Mouse (Mus musculus) neural tube, embryonic 15.5 days (tissue): ENCODE data around the gene Rfng. TPM values are rescaled to one million over a fixed set of nuclear protein-coding genes. Genes with fewer than 3 reads are reported as not detected.
"Not testable (repeated sequence)": the region's sequence is repeated elsewhere in the genome, so short reads cannot be mapped to it uniquely, and the experiment has no call there.

ENCODE experiments used
- ATAC-seq: fragments of 200-750 bp; cut with Nextera tagmentation; 2 replicates; pipeline ENCODE4 v1.8.0; 2017; ENCODE audit warnings: mild to moderate bottlenecking, moderate TSS enrichment, moderate library complexity; ENCODE audit not compliant: low FRiP score
- H3K27ac ChIP-seq: fragments of 300-500 bp; sonication (generic); replicated peaks from 2 replicates; pipeline ENCODE4 v1.5.1; 2015; ENCODE audit warnings: mild to moderate bottlenecking, inconsistent platforms
- H3K27me3 ChIP-seq: fragments of 300-500 bp; sonication (generic); replicated peaks from 2 replicates; pipeline ENCODE4 v1.6.1; 2015; ENCODE audit warnings: inconsistent platforms
- H3K36me3 ChIP-seq: fragments of 300-500 bp; sonication (generic); 2 replicates; pipeline ENCODE4 v1.6.1; 2015; ENCODE audit warnings: inconsistent platforms
- H3K4me1 ChIP-seq: fragments of 300-500 bp; sonication (generic); 2 replicates; pipeline ENCODE4 v1.6.1; 2015; ENCODE audit warnings: inconsistent platforms
- H3K4me2 ChIP-seq: fragments of 300-500 bp; sonication (generic); 2 replicates; pipeline ENCODE4 v1.6.1; 2015; ENCODE audit warnings: inconsistent platforms, mild to moderate bottlenecking, moderate library complexity
- H3K4me3 ChIP-seq: fragments of 300-500 bp; sonication (generic); replicated peaks from 2 replicates; pipeline ENCODE4 v1.5.1; 2015; ENCODE audit warnings: mild to moderate bottlenecking, inconsistent platforms
- H3K9ac ChIP-seq: fragments of 300-500 bp; sonication (generic); replicated peaks from 2 replicates; pipeline ENCODE4 v1.6.1; 2015; ENCODE audit warnings: mild to moderate bottlenecking, inconsistent platforms
- H3K9me3 ChIP-seq: fragments of 300-500 bp; sonication (generic); replicated peaks from 2 replicates; pipeline ENCODE4 v1.6.1; 2016; ENCODE audit warnings: inconsistent platforms
- WGBS: fragments of 180-500 bp; shearing (Covaris S2); methylation state at CpG from one replicate; pipeline ENCODE4 v1.1.7; 2015; ENCODE audit warnings: mixed read lengths; 5-methylcytosine and 5-hydroxymethylcytosine counted together
- polyA plus RNA-seq: library from polyadenylated mRNA; unstranded; fragments of >200 nt; fragmentation: Nextera tagmentation; extraction: Ambion mirVana; gene quantifications from 2 replicates; pipeline ENCODE4 v1.2.1, GENCODE M21; 2015

Rfng gene
- polyA plus RNA-seq = 123 and 136 TPM in 2 replicates

DNA sequence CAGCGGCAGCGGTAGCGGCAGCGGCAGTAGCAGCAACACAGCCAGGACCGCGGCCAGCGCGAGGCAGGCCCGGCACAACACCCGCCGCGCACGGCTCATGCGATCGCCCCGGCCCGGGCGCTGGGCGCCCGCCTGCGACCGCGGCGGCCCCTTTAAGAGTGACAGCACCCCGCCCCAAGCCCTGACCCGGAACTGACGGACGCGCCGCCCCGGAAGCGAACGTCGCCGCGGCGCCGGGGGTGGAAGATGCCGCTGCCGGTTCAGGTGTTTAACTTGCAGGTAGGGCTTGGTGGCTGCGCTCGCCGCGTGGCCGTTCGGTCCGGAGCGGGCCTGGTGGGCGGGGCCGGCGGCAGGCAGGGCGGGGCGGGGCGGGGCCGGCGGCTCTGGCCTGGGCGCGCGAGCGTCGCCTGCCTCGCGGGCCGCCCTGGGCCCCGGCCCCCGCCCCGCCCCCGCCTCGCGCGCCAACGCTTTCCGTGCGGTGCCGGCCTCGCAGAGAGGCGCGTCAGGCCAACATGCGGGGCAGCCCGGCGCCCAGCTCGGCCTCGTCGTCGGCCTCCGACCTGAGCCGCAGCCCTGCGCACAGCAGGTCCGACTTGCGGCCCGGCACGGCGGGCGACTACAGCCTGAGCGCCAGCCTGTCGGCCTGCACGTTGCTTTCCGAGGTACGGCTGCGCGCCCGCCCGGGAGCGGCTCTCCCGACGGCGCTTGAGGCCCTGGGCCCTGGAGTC lies at the start of gene Rfng, which contains the start of gene Gps1:
Gene Rfng, minus strand, starts transcription at position 144 of the 728 bp plus-strand sequence.
Gene Gps1, plus strand, starts transcription at position 209 of the 728 bp plus-strand sequence.
- peak; percentile 88 for ATAC-seq
- Histone ChIP-seq H3K4me3 (peak within 1 kb of the TSS; percentile 97), H3K27me3 (no peaks in the 10 kb centered on the region), H3K9ac (peak within 1 kb of the TSS; percentile 98), H3K27ac (peak within 1 kb of the TSS; percentile 87), H3K9me3 (no peaks in the 10 kb centered on the region), H3K4me1 (peaks cover 29% of the 10 kb centered on the region), H3K4me2 (peak within 1 kb of the TSS; percentile 98), H3K36me3 (peaks cover 57% of the 10 kb centered on the region)
- WGBS = under 1% methylated on average over 81 of the region's 107 CpGs

DNA sequence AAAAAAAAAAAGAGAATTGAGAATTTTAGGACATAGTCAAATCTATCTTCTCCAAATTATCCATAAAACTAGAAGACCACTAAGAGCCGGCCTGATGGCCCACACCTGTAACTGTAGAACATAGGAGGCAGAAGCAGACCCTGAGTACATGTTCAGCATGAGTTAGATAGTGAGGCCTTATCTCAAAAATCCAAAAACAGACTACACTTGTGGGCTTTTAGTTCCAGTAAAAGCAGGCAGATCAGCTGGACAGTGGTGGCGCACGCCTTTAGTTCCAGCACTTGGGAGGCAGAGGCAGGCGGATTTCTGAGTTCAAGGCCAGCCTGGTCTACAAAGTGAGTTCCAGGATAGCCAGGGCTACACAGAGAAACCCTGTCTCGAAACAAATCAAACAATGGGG lies 49.0 kb upstream of the Rfng start:
- not testable (repeated sequence) for H3K27me3 ChIP-seq, H3K4me3 ChIP-seq, H3K9ac ChIP-seq, H3K36me3 ChIP-seq, ATAC-seq, H3K4me2 ChIP-seq, H3K9me3 ChIP-seq
- peaks cover 11% of the 10 kb centered on the region for H3K4me1 ChIP-seq
- peak overlapping the region; percentile 69; the same call in 1 of the 2 replicates for H3K27ac ChIP-seq
- WGBS = 88% methylated on average over 5 of the region's 5 CpGs

DNA sequence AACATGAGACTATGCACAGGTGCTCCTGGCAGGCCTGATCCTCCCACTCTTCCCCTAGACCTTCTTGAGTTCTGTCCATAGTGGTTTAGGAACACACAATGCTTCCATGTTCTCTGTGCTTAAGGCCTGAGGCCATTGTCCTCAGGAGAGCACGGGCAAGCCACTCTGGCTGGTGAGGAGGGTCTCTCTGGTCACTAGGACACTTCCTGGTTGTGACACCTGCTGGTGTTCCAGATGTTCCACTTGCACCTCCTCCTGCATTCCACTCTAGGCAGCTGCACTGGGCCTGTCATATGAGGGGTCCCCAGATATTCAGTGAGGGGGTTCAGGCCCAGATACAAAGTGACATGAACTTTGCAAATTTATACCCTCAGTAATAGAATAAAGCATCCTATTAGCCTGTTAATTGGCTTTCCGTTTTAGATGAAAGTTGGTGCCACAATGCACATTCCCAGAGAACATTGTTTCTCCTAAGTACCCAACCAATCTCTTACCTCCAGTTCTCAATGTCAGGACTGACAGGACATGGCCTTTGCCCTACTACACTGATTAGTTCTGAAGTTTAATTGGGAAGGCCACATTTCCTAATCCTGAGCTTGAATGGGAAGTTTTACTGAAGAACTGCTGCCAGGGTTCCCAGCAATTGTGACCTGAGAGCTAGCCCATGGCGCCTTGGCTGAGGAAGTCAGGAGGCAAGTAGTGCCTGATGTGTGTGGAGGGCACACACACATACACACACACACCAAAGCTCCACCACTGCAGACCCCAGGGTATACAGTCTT lies 47.8 kb upstream of the Rfng start:
- H3K4me2 ChIP-seq = no peak overlapping the region
- no peaks in the 10 kb centered on the region for H3K9me3 ChIP-seq
- no peak overlapping the region for H3K9ac ChIP-seq
- no peak overlapping the region for H3K27ac ChIP-seq
- no peaks in the 10 kb centered on the region for H3K27me3 ChIP-seq
- H3K4me1 ChIP-seq = peaks cover 11% of the 10 kb centered on the region
- H3K36me3 ChIP-seq = no peaks in the 10 kb centered on the region
- H3K4me3 ChIP-seq = no peak overlapping the region
- WGBS = 94% methylated on average over 3 of the region's 3 CpGs
- no peak for ATAC-seq

DNA sequence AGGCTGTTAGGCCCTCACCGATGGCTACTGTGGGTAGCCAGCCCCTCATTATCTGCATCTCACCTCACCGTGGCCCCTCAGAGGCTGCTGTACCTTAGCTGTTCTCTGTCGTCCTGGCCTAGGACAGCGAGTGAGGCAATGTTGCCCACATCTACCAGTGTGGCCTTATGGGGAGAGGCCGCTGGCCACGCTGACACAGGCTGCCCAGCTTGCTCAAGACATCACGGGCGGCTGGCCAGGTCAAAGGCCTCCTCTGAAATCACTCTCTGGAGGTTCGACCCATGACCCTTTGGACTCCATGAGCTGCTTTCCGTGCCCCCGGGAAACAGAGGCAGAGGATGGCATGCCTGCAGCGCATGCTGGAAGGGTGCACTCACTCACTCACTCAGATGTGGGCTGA lies 46.7 kb upstream of the Rfng start:
- no peak for ATAC-seq
- Histone ChIP-seq H3K27me3 (no peaks in the 10 kb centered on the region), H3K4me2 (no peak overlapping the region), H3K4me1 (peaks cover 18% of the 10 kb centered on the region), H3K9me3 (no peaks in the 10 kb centered on the region), H3K9ac (no peak overlapping the region), H3K36me3 (no peaks in the 10 kb centered on the region; the same call in 1 of the 2 replicates), H3K4me3 (no peak overlapping the region), H3K27ac (no peak overlapping the region)
- 87% methylated on average over 12 of the region's 12 CpGs for whole genome bisulfite sequencing

DNA sequence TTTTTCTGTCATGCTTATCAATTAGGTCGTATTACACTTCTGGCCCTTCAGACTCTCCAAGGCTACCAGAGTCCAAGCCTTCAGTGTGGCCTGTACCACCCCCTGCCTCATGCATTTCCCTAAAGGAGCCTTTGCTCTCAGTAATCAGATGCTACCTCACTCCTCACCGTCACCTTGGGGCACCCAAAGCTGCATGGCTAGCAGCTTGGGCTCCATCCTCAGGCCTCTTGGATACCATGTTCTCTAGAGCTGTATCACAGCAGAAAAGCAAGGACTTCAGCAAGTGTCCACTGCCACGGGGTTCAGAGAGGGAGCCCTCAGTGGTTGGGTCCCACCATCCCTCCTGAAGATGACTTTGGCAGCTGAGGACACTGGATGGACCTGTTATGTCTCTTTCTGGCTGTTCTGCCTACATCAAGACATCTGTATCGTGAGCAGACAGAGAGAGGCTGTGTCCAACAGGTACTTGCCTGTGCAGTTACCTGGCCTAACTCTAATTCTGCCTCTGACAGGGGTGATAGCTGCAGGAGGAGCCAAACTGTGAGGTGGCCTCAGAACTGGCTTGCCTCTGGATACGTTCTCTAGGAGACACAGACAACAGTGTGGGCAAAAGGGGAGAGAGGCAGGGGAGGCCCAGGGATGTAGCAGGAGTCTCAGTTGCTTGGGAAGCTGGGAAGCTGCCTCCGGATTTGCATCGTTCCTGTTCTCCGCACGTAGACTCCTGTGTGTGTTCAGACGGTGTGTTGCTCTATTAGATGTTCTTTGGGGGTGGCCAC lies 45.9 kb upstream of the Rfng start:
- H3K36me3 ChIP-seq = no peaks in the 10 kb centered on the region; the same call in 1 of the 2 replicates
- 89% methylated on average over 10 of the region's 10 CpGs for WGBS
- no peak for ATAC-seq

DNA sequence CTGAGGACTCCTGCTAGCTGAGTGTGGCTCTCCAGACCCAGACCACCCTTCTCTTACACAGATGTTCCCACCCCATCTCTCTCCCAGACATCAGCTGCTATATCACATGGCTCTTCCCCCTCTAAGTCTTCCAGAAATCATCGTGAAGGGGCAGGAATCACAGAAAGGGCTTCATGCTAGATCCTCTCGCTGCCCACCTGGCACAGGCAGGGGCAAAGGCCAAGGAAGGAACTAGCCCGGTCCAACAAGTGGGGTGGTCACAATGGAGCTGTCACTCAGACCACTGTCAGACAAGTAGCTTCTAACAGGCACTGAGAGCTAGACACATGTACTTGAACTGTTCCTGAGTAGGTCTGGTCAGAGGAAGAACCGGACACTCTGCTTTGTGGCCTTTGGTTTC lies 44.4 kb upstream of the Rfng start:
- 82% methylated on average over 4 of the region's 4 CpGs for WGBS
- Histone ChIP-seq H3K36me3 (no peaks in the 10 kb centered on the region; the same call in 1 of the 2 replicates), H3K9me3 (no peaks in the 10 kb centered on the region), H3K9ac (no peak overlapping the region), H3K4me3 (no peak overlapping the region), H3K4me1 (peaks cover 15% of the 10 kb centered on the region), H3K27me3 (no peaks in the 10 kb centered on the region), H3K4me2 (no peak overlapping the region), H3K27ac (no peak overlapping the region)
- ATAC-seq = no peak

More for the DNA sequence above, 45.9 kb upstream of the Rfng start:
- Histone ChIP-seq H3K4me3 (no peak overlapping the region), H3K27ac (no peak overlapping the region), H3K27me3 (no peaks in the 10 kb centered on the region), H3K4me2 (no peak overlapping the region), H3K4me1 (peaks cover 25% of the 10 kb centered on the region), H3K9ac (no peak overlapping the region), H3K9me3 (no peaks in the 10 kb centered on the region)

DNA sequence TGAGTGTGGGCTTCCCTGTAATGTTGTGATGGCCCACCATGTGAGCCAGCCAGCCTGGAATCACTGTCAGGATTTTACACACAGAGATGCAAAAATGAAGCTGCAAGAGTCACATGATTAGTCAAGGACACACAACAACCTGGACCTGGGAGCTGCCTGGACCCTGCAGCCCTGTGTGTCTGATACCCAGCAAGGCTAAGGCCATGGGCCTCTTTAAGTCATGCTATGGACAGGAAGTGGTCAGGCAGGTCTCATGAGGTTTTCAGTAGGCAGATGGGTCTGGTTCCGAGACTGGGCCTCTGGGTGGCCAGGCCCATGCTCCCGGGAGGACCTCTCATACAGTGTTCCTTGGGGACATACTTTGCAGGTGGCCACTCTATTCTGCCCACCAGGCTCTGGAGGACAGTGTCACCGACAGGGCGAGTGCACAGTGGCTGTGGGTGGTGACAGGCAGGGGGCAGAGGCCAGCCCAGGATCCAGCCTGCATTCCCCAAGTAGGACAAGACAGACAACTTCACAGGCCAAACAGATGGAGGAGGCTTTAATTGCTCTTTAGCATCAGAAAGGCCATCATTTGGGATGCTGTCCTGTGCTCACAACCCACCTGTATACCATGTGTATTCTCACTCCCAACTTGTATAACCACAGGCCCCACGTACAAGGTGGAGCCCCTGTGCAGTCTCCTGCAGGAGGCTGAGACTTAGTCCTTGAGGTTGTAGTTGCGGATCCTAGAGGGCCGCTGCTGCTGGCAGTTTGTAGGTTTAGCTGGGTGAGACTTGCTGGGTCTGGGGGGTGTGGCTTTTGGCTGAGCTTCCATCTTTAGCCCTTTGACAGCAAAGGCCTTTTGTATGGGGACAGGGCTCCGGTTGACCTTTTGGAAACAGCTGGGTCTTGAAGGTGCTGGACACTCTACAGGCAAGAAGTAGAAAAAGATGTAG lies 42.3 kb upstream of the Rfng start:
- Histone ChIP-seq H3K27ac (peak overlapping the region; percentile 100), H3K4me1 (peaks cover 33% of the 10 kb centered on the region), H3K27me3 (no peaks in the 10 kb centered on the region), H3K4me2 (no peak overlapping the region), H3K9me3 (no peaks in the 10 kb centered on the region), H3K4me3 (no peak overlapping the region), H3K36me3 (peaks cover 1% of the 10 kb centered on the region), H3K9ac (peak overlapping the region; percentile 24; the same call in 1 of the 2 replicates)
- ATAC-seq = no peak
- 83% methylated on average over 8 of the region's 8 CpGs for WGBS

DNA sequence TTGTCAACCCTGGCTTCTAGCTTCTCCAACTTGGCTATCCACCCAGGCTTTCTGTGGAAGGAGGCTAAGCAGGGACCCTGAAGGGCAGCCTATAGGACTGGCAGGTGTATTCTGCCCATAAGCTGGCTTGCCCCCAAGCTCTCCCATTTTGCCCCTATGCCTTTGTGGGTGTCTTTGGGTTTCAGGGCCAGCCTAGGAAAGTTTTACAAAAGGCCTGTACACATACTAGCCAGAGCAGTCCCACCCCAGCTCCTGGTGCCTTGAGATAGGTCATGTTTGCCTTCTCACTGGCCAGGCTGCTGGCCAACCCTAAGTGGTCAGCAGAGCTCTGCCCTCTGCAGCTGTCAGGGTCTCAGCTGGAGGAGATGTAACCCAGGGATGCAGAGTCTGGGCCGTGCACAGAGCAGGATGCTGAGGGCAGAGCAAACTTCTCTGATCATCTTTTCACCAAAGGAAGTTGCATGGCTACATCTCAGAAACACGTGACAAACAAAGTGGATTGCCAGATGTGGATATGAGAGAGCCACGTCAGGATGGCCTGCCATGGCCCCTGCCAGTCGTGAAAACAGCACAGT lies 41.4 kb upstream of the Rfng start:
- Histone ChIP-seq H3K9ac (peak overlapping the region; percentile 92), H3K36me3 (peaks cover 10% of the 10 kb centered on the region), H3K27me3 (no peaks in the 10 kb centered on the region), H3K4me2 (peak overlapping the region; percentile 78), H3K4me3 (peak overlapping the region; percentile 82), H3K9me3 (no peaks in the 10 kb centered on the region), H3K4me1 (peaks cover 42% of the 10 kb centered on the region), H3K27ac (peak overlapping the region; percentile 100)
- no peak for ATAC-seq
- WGBS = 49% methylated on average over 4 of the region's 4 CpGs

DNA sequence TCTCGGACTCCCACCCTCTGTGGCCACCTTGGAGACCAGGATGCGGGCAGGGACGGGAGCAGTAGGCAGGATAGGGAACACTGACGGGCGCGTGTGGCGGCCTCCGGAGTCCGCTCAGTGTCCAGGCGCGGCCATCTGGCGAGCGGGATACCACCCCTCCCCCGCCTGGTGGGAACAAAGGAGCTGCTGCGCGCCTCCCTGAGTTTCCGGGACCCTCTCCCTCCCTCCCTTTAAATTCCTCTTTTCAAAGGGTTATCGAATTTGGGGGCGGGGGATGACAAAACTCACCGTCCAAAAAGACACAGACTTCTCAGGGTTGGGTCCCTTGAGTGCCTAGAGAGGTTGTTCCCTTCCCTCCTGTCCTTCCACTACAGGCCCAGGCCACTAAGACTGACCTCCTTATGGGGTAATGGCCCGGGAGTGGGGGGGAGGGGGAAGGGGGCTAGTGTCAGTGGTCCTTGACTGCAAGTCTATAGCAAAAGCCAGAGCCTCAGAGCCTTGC lies 40.8 kb upstream of the Rfng start:
- peak overlapping the region; percentile 100 for H3K27ac ChIP-seq
- H3K9ac ChIP-seq = peak overlapping the region; percentile 92
- no peaks in the 10 kb centered on the region for H3K9me3 ChIP-seq
- H3K27me3 ChIP-seq = no peaks in the 10 kb centered on the region
- no peak for ATAC-seq
- 0% methylated on average over 21 of the region's 21 CpGs for WGBS
- H3K4me1 ChIP-seq = peaks cover 45% of the 10 kb centered on the region
- peak overlapping the region; percentile 82 for H3K4me3 ChIP-seq
- H3K36me3 ChIP-seq = peaks cover 16% of the 10 kb centered on the region
- H3K4me2 ChIP-seq = peak overlapping the region; percentile 78
